Mouse (Mus musculus): ENCODE data around the gene Mrvi1. TPM values are rescaled to one million over a fixed set of nuclear protein-coding genes. Genes with fewer than 3 reads are reported as not detected.

Mrvi1 gene
- polyA plus RNA-seq, 1 experiment = 0.19 TPM

DNA sequence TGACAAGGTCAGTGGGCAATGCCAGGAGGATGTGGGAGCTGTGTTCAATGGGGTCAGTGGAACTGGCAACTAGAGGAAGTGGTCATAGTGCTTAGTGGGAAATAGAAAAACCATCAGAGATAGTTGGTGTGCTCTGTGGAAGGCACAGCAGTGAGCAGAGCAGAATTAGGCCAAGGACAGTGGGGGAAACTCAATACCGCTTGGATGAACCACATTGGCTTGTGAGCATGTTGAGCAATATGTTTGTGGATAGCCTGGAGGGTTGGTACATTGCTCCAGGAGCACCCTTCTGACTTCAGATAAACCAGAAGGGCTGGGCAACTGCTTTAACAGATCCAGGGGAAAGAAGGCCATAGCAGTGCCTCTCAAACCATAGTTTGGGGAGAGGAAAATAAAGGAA is 133.9 kb downstream of the Mrvi1 start:
- TF ChIP-seq EP300 (IDR thresholded peaks at IDR 0.05; ENCODE audit: insufficient read depth, low read depth, low read length) (no peak), POLR2A (IDR thresholded peaks at IDR 0.05; ENCODE audit: insufficient read depth, low read length) (no peak), CTCF (IDR thresholded peaks at IDR 0.05; ENCODE audit: low read depth, low read length) (no peak)
- Histone ChIP-seq H3K4me3 (ENCODE audit: low read depth, low read length) (no peak overlapping the region), H3K9me3 (replicated peaks; ENCODE audit: control insufficient read depth, insufficient read depth, low read length, poor library complexity, severe bottlenecking) (no peaks in the 10 kb centered on the region), H3K9ac (ENCODE audit: low read depth, poor library complexity, severe bottlenecking) (no peak overlapping the region), H3K27ac (ENCODE audit: insufficient read depth, low read length) (no peak overlapping the region), H3K27me3 (ENCODE audit: control insufficient read depth, insufficient read depth, low read length, poor library complexity, severe bottlenecking) (no peaks in the 10 kb centered on the region), H3K36me3 (ENCODE audit: control insufficient read depth, insufficient read depth, low read length, poor library complexity, severe bottlenecking) (no peaks in the 10 kb centered on the region), H3K4me1 (ENCODE audit: control insufficient read depth, insufficient read depth, low read length) (no peaks in the 10 kb centered on the region)

DNA sequence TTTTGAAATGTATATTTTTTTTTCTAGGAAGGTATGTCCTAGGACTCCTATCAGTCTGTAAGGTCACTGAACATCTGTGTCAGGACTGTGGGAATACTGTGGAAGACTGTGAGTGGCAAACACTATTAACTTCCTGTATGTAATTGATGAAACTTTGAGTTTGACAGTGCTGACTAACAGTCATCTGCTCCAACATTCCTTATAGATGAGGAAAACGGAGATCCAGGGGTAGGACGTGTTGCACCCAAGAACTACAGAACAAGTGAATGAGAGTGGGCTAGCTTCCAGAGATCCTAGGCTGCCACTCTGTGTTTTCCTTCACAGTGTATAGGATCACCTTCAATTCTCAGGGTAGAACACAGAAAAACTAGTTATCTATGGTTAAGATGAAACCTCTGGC is 134.9 kb downstream of the Mrvi1 start:
- no peak for TF ChIP-seq EP300 (IDR thresholded peaks at IDR 0.05; ENCODE audit: insufficient read depth, low read depth, low read length)
- no peak for TF ChIP-seq POLR2A (IDR thresholded peaks at IDR 0.05; ENCODE audit: insufficient read depth, low read length)
- no peak for TF ChIP-seq CTCF (IDR thresholded peaks at IDR 0.05; ENCODE audit: low read depth, low read length)
- no peaks in the 10 kb centered on the region for H3K27me3 ChIP-seq (ENCODE audit: control insufficient read depth, insufficient read depth, low read length, poor library complexity, severe bottlenecking)
- H3K4me3 ChIP-seq (ENCODE audit: low read depth, low read length) = no peak overlapping the region
- no peak overlapping the region for H3K27ac ChIP-seq (ENCODE audit: insufficient read depth, low read length)
- H3K9ac ChIP-seq (ENCODE audit: low read depth, poor library complexity, severe bottlenecking) = no peak overlapping the region
- no peaks in the 10 kb centered on the region for H3K4me1 ChIP-seq (ENCODE audit: control insufficient read depth, insufficient read depth, low read length)
- H3K36me3 ChIP-seq (ENCODE audit: control insufficient read depth, insufficient read depth, low read length, poor library complexity, severe bottlenecking) = no peaks in the 10 kb centered on the region
- H3K9me3 ChIP-seq (replicated peaks; ENCODE audit: control insufficient read depth, insufficient read depth, low read length, poor library complexity, severe bottlenecking) = no peaks in the 10 kb centered on the region

DNA sequence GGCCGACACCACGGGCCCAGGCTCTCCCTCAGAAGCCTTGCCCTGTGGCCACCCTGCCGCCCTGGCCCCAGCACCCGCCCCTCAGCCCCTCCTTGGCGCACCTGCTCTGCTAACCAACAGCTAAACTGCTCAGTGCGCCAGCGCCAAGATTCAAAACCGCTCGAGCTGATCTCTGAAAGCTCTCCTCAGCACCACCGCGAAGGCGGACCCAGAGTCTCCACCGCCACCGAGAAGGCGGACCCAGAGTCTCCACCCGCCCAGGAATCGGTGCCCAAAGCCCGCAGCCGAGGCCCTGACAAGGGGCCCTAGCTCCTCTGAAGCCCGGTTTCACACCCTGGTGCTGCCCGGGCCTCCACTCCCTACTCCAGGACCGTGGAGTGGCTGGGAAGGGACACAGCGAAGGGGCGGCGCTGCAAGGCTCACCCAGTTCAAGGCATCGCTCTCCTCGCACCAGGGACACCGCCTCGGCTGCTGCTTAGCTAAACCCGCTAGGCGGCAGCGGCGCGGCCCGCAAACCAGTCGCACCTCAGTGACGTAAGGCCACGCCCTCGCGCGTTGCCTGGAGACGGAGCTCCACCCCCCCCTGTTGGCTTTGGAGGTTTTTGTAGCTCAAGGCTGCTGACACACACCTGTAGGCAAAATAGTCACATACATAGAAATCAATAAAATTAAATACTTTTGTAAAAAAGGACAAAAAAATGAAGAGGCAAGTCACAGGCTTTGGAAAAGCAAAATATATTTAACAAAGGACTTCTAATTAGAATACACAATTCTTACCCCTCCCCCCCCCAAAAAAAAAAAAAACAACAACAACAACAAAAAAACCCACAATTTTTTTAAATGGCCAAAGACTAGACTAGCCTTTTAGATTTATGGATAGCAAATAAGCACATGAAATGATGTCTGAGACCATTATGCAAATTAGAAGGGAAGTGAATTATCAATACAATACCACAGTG is 138.1 kb downstream of the Mrvi1 start, which contains the start of gene Rnf141:
Gene Rnf141, minus strand, starts transcription at position 542 of the 959 bp plus-strand sequence.
- H3K27ac ChIP-seq (ENCODE audit: insufficient read depth, low read length) = no peak within 1 kb of the TSS
- no peaks in the 10 kb centered on the region for H3K27me3 ChIP-seq (ENCODE audit: control insufficient read depth, insufficient read depth, low read length, poor library complexity, severe bottlenecking)
- TF ChIP-seq POLR2A (IDR thresholded peaks at IDR 0.05; ENCODE audit: insufficient read depth, low read length) (no peak), EP300 (IDR thresholded peaks at IDR 0.05; ENCODE audit: insufficient read depth, low read depth, low read length) (0 out of 2 replicates have a peak, but pooled peaks have one; percentile 38)
- no peaks in the 10 kb centered on the region for H3K4me1 ChIP-seq (ENCODE audit: control insufficient read depth, insufficient read depth, low read length)
- no peaks in the 10 kb centered on the region for H3K9me3 ChIP-seq (replicated peaks; ENCODE audit: control insufficient read depth, insufficient read depth, low read length, poor library complexity, severe bottlenecking)
- peak within 1 kb of the TSS; percentile 54 for H3K4me3 ChIP-seq (ENCODE audit: low read depth, low read length)
- H3K9ac ChIP-seq (ENCODE audit: low read depth, poor library complexity, severe bottlenecking) = peak within 1 kb of the TSS; percentile 72
- no peaks in the 10 kb centered on the region for H3K36me3 ChIP-seq (ENCODE audit: control insufficient read depth, insufficient read depth, low read length, poor library complexity, severe bottlenecking)

DNA sequence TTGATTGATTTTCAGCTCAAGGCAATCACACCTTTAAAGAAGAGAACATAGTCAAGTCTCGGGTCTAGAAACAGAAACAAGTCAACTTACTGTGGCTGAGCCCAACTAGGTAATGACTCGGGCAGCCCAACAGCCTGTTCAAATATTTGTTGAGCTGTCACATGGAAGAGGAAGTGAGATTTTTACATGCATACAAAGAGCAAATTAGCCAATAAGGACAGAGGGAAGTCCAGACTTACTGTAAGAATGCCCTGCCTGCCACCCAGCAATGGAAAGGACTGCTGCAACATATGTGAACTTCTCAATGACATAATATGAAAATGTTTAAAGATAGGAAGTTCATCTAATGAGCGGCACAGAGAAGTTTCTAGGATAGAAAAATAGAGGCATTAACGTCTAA is 141.9 kb downstream of the Mrvi1 start:
- Histone ChIP-seq H3K4me3 (ENCODE audit: low read depth, low read length) (no peak overlapping the region), H3K36me3 (ENCODE audit: control insufficient read depth, insufficient read depth, low read length, poor library complexity, severe bottlenecking) (no peaks in the 10 kb centered on the region; the same call in 1 of the 2 replicates), H3K27me3 (ENCODE audit: control insufficient read depth, insufficient read depth, low read length, poor library complexity, severe bottlenecking) (no peaks in the 10 kb centered on the region), H3K9me3 (replicated peaks; ENCODE audit: control insufficient read depth, insufficient read depth, low read length, poor library complexity, severe bottlenecking) (no peaks in the 10 kb centered on the region), H3K9ac (ENCODE audit: low read depth, poor library complexity, severe bottlenecking) (no peak overlapping the region), H3K4me1 (ENCODE audit: control insufficient read depth, insufficient read depth, low read length) (no peaks in the 10 kb centered on the region), H3K27ac (ENCODE audit: insufficient read depth, low read length) (no peak overlapping the region)
- TF ChIP-seq CTCF (IDR thresholded peaks at IDR 0.05; ENCODE audit: low read depth, low read length) (no peak), POLR2A (IDR thresholded peaks at IDR 0.05; ENCODE audit: insufficient read depth, low read length) (no peak), EP300 (IDR thresholded peaks at IDR 0.05; ENCODE audit: insufficient read depth, low read depth, low read length) (no peak)

DNA sequence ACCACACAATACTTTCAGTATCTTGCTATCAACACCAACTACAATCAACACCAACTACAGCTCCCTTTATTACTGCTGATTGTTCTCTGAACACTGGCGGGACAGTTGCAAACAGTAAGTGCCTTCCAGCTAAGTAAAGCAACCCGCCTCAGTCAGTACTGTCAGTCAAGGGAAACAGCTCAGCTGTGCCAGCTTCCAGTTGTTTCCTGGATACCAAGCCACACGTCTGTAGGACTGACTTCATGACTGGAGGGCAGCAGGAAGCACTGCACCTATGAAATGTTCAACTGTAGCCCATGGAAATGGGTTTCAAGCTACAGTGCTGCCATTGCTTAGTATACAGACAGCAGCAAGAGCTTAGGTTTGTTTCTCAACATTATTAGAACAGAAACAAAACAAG is 147.7 kb downstream of the Mrvi1 start:
- no peak overlapping the region for H3K27ac ChIP-seq (ENCODE audit: insufficient read depth, low read length)
- H3K9me3 ChIP-seq (replicated peaks; ENCODE audit: control insufficient read depth, insufficient read depth, low read length, poor library complexity, severe bottlenecking) = no peaks in the 10 kb centered on the region
- TF ChIP-seq EP300 (IDR thresholded peaks at IDR 0.05; ENCODE audit: insufficient read depth, low read depth, low read length) = no peak
- no peak for TF ChIP-seq POLR2A (IDR thresholded peaks at IDR 0.05; ENCODE audit: insufficient read depth, low read length)
- TF ChIP-seq CTCF (IDR thresholded peaks at IDR 0.05; ENCODE audit: low read depth, low read length) = no peak
- H3K4me1 ChIP-seq (ENCODE audit: control insufficient read depth, insufficient read depth, low read length) = no peaks in the 10 kb centered on the region
- H3K9ac ChIP-seq (ENCODE audit: low read depth, poor library complexity, severe bottlenecking) = no peak overlapping the region
- no peak overlapping the region for H3K4me3 ChIP-seq (ENCODE audit: low read depth, low read length)
- H3K36me3 ChIP-seq (ENCODE audit: control insufficient read depth, insufficient read depth, low read length, poor library complexity, severe bottlenecking) = no peaks in the 10 kb centered on the region; the same call in none of the 2 replicates
- H3K27me3 ChIP-seq (ENCODE audit: control insufficient read depth, insufficient read depth, low read length, poor library complexity, severe bottlenecking) = no peaks in the 10 kb centered on the region

DNA sequence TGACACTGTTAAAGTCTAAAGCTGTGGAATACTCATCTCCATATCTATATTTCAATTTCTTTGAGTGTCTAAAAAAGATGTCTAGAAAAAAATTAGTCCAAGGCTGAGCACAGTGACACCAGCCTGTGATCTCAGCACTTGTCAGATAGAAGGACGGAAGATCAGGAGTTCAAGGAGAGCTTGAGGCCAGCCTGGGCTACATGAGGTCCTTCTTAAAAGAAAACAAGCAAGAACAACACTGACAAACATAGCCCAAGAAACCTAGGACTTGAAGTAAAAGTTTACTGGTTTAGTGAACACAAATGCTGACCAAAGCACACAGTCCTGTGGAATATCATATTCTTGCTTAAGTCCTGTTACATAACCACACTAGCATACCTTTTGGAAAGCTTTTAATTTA is 148.2 kb downstream of the Mrvi1 start:
- TF ChIP-seq EP300 (IDR thresholded peaks at IDR 0.05; ENCODE audit: insufficient read depth, low read depth, low read length) (no peak), CTCF (IDR thresholded peaks at IDR 0.05; ENCODE audit: low read depth, low read length) (no peak), POLR2A (IDR thresholded peaks at IDR 0.05; ENCODE audit: insufficient read depth, low read length) (no peak)

More for the DNA sequence above, 148.2 kb downstream of the Mrvi1 start:
- Histone ChIP-seq H3K27ac (ENCODE audit: insufficient read depth, low read length) (no peak overlapping the region), H3K9ac (ENCODE audit: low read depth, poor library complexity, severe bottlenecking) (no peak overlapping the region), H3K9me3 (replicated peaks; ENCODE audit: control insufficient read depth, insufficient read depth, low read length, poor library complexity, severe bottlenecking) (no peaks in the 10 kb centered on the region), H3K27me3 (ENCODE audit: control insufficient read depth, insufficient read depth, low read length, poor library complexity, severe bottlenecking) (no peaks in the 10 kb centered on the region), H3K4me3 (ENCODE audit: low read depth, low read length) (no peak overlapping the region), H3K4me1 (ENCODE audit: control insufficient read depth, insufficient read depth, low read length) (no peaks in the 10 kb centered on the region), H3K36me3 (ENCODE audit: control insufficient read depth, insufficient read depth, low read length, poor library complexity, severe bottlenecking) (no peaks in the 10 kb centered on the region; the same call in none of the 2 replicates)

All from ES-Bruce4 (cell line).